Mouse (Mus musculus): Measurements from ENCODE around the gene Pdzd11. TPM values are rescaled to one million over a fixed set of nuclear protein-coding genes. Genes with fewer than 3 reads are reported as not detected.

Gene Pdzd11
- 48.4 and 60.2 TPM in 2 replicates for total RNA-seq (2015)
- 22.0 and 25.0 TPM in 2 replicates for total RNA-seq (2017)

DNA sequence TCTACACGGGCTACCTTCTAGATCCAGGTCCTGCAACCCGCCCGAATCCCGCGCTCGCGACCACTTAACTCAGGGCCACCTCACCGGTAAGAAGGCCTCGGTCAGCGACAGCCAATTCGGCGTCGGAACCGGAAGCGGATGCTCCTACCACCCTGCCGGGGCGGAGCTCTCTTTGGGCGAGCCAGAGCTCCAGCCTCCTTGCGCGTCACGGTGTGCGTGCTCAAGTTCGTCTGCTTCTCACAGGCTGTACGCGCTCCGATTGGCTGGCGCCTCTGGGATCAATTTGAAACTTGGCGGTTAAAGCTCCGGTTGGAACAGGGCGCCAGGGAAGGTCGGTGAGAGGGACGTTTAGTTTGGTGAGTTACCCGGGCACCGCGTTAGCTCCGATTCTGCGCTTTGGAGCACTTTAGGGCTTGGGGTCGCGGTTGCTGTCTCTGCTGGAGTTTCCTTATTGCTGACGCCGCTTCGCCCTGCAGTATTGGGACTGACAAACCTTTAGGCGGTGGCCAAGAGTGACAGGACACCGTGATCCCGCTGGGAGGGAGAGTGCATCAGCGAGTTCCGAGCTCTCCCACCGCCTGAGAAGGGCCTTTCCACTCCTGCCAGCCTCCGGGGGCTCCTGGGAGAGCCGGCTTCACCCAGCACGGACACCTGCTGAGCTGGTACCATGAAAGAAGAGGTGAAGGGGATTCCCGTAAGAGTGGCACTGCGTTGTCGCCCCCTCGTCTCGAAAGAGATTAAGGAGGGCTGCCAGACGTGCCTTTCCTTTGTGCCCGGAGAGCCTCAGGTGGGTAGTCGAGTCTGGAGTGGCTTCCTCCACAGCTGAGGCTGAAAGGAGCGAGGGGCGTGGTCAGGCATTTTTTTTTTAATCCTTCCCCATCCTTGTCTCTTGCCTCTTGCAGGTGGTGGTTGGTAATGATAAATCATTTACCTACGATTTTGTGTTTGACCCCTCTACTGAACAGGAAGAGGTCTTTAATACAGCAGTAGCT, at the start of gene Pdzd11:
TSS of gene Pdzd11 (minus strand) at position 767 of the 992 bp plus-strand sequence.
- ATAC-seq (ENCODE audit: poor library complexity, severe bottlenecking), result peak; percentile 100

- no peak for ATAC-seq (ENCODE audit: poor library complexity, severe bottlenecking)
Observed at GRCm38 (mm10) chrX:100664825-100665224, 38.5 kb upstream of the Pdzd11 start.

DNA sequence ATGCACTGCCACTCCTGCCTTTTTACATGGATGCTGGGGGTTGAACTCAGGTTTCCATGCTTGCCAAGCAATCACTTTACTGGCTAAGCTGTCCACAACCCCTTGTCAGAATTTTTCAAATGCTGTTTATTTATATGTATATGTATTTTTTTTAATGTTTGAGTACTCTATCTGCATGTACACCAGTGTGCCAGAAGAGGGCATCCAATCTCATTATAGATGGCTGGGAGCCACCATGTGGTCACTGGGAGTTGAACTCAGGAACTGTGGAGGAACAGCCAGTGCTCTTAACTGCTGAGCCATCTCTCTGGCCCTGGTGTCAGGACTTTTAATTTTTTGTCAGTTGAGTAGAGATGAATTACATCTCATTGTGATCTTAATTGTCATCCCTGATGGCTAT, 26.5 kb upstream of the Pdzd11 start:
- no peak for ATAC-seq (ENCODE audit: poor library complexity, severe bottlenecking)

DNA sequence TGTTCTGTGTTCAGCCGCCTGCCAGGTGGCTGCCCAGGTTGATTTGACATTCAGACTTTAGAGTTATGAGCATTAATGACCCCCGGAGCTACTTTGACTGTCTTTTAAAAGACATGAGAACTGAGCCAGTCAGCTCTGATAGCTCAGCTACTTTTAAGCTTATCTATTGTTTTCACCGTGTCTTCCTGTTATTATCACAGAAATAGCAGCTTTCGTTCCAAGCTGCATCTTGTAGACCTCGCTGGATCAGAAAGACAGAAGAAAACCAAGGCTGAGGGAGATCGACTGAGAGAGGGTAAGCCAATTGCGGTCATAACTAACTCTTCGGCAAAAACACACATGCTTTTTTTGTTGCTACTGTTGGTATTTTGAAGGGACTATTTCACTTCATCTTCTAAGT, 12.1 kb upstream of the Pdzd11 start:
- ATAC-seq (ENCODE audit: poor library complexity, severe bottlenecking), result no peak

GRCm38 (mm10) chrX:100629076-100629475, 2.7 kb upstream of the Pdzd11 start:
- no peak for ATAC-seq (ENCODE audit: poor library complexity, severe bottlenecking)

DNA sequence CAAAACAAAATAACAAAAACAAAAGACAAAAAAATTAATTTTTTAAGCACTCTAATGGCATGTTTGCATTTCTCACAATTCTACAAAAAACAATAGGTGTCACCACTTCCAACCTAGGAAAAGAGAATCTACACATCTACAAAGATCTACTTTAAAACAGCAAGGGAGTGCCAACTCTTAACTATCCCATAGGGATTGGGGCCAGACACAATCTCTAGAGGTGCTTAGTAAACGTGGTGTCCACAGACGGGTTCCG, 894 bp downstream of the Pdzd11 start, which contains the start of gene Kif4:
TSS of gene Kif4 (plus strand) at position 192 of the 256 bp plus-strand sequence.
- ATAC-seq (ENCODE audit: poor library complexity, severe bottlenecking), result no peak

DNA sequence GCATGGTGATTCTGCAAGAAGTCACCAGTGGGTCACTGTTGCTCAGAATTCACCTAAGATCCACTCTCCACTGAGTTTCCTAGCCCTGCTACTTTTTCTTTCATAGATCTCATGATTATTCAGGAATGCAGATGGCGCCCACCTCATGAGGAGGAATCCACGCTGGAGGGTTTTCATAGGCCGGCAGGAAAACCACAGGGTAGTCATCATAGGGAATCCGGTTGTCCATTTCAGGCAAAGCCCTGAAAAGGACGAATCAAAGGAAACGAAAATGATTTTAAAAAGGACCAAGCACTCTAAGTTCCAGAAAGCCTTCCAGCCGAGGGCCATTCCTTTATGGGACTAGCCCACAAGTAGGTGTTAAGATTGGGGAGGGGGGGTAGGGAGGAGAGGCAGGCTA, 1.2 kb downstream of the Pdzd11 start:
- ATAC-seq (ENCODE audit: poor library complexity, severe bottlenecking), result no peak

DNA sequence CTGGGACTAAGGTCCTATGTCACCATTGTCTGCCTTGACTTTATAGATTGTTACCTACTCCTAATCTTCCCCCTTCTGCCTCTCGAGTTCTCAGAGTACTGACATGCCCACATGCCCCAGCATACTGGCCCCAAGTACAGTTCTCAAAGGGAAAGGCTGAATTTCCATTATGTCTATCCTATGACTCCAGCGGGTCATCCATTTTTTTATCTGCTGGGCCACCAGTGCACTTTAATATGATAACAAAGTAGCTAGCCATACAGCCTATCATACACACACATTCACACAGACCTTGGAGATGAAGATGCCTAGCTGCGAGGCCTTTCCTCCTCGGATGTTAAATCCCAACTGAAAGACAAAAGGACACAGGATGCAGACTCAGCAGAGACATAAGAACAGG, 2.1 kb downstream of the Pdzd11 start:
- no peak for ATAC-seq (ENCODE audit: poor library complexity, severe bottlenecking)

DNA sequence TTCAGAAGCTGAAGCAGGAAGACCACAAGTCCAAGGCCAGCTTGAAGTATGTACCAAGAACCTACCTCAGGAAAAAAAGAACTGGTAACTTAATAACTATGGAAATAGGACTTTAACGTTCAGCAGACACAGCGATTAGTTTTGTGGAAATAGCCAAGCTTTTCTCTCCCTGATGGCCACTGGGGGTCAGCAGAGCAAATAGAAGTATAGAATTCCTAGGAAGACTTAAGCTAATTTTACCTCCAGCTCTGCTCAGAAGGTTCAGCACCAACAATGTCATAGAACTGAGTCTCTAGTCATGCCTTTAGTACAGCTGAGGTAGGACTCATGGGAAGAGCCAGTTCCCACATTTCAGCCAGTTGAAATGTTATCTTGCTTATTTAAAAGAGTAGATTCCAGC, 5.0 kb downstream of the Pdzd11 start:
- no peak for ATAC-seq (ENCODE audit: poor library complexity, severe bottlenecking)

GRCm38 (mm10) chrX:100618488-100618887, 7.9 kb downstream of the Pdzd11 start:
- no peak for ATAC-seq (ENCODE audit: poor library complexity, severe bottlenecking)

DNA sequence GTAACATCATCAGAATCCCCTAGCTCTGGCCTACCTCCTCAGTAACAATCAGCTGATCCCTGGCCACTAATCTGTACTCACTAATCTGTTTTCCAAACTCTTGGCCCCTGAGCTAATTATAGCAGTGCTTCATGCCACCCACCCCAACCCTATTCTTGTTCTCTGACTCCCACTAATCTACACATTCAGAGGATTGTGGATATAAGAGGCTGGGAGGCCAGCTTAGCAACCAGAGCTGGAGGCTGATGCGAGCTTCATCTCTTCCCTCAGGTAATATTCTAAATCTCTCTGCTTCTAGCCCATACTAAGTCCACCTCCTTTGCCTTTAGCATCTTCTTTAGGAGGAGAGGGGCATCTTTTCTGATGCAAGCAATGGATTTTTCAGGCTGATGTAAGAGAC, 21.1 kb downstream of the Pdzd11 start, which contains the start of gene Arr3:
TSS of gene Arr3 (plus strand) at position 184 of the 400 bp plus-strand sequence.
- no peak for ATAC-seq (ENCODE audit: poor library complexity, severe bottlenecking)

DNA sequence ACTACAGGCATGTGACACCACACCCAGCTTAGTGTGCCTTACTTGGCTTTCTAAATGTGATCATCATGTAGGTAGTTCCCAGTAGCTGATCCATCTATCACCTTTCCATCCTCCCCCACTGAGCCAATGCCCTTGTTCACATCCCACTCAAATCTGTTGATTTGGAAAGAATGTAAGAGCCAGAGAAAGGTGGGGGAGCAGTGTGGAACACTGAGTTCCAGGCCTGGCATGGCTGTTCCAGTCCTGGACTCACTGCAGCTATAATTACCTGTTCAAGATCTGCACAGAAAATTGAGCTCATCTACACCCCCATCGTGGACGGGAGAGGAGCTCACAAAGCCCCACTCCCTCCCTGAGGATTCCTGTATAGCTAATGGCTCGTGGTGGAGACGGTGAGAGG, 26.6 kb downstream of the Pdzd11 start:
- ATAC-seq (ENCODE audit: poor library complexity, severe bottlenecking), result no peak

DNA sequence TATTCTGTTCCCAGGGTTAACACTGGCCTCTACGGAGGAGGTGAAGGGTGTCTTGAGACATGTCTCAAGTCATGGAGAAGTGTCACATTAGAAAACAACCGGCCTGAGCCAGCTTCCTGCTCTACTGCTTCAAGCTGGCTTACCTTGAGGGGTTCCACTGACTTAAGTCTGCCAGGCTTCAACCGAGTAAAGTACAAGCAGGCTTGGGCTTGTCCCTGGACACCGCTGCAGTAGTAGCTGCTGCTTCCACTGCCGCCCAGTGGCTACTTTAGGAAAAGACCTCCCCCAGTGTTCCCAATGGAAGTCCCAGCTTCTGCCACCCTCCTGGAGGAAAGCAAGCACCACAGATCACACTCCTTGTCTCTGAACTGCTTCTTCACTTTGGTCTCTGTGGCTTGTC, 28.9 kb downstream of the Pdzd11 start:
- ATAC-seq (ENCODE audit: poor library complexity, severe bottlenecking), result no peak

GRCm38 (mm10) chrX:100594791-100595190, 31.6 kb downstream of the Pdzd11 start, which contains the start of gene P2ry4:
Gene P2ry4, minus strand, starts transcription at chrX:100594869.
- ATAC-seq (ENCODE audit: poor library complexity, severe bottlenecking), result no peak

Other genes starting within 250 kb of the Pdzd11 start
- gene Otud6a, start 197.6 kb downstream of the Pdzd11 start, total RNA-seq (2015), result not detected in 2 replicates
- gene Otud6a, start 197.6 kb downstream of the Pdzd11 start, total RNA-seq (2017), result not detected in 2 replicates
- gene Awat2, start 183.9 kb downstream of the Pdzd11 start, total RNA-seq (2015), result 0.45 TPM in 1 of 2 replicates, not detected in the other
- 0.16 and 0.70 TPM in 2 replicates for gene Awat2, start 183.9 kb downstream of the Pdzd11 start, total RNA-seq (2017)
- gene Igbp1, start 132.3 kb downstream of the Pdzd11 start, total RNA-seq (2015), result 75.3 and 94.6 TPM in 2 replicates
- 89.5 and 99.6 TPM in 2 replicates for gene Igbp1, start 132.3 kb downstream of the Pdzd11 start, total RNA-seq (2017)
- not detected in 2 replicates for gene Dgat2l6, start 101.7 kb downstream of the Pdzd11 start, total RNA-seq (2015)
- not detected in 2 replicates for gene Dgat2l6, start 101.7 kb downstream of the Pdzd11 start, total RNA-seq (2017)
- 0.46 TPM in 1 of 2 replicates, not detected in the other for gene Awat1, start 54.3 kb downstream of the Pdzd11 start, total RNA-seq (2015)
- not detected in 2 replicates for gene Awat1, start 54.3 kb downstream of the Pdzd11 start, total RNA-seq (2017)
- not detected in 2 replicates for gene P2ry4, start 31.7 kb downstream of the Pdzd11 start, total RNA-seq (2015)
- gene P2ry4, start 31.7 kb downstream of the Pdzd11 start, total RNA-seq (2017), result not detected in 2 replicates
- gene Arr3, start 21.1 kb downstream of the Pdzd11 start, total RNA-seq (2015), result not detected in 2 replicates
- gene Arr3, start 21.1 kb downstream of the Pdzd11 start, total RNA-seq (2017), result not detected in 2 replicates
- 32.2 and 40.1 TPM in 2 replicates for gene Kif4, start 831 bp downstream of the Pdzd11 start, total RNA-seq (2015)
- 52.0 and 53.5 TPM in 2 replicates for gene Kif4, start 831 bp downstream of the Pdzd11 start, total RNA-seq (2017)
- 1.2 and 4.7 TPM in 2 replicates for gene Gdpd2, start 103.3 kb upstream of the Pdzd11 start, total RNA-seq (2015)
- 0.73 and 2.7 TPM in 2 replicates for gene Gdpd2, start 103.3 kb upstream of the Pdzd11 start, total RNA-seq (2017)
- gene Dlg3, start 141.2 kb upstream of the Pdzd11 start, total RNA-seq (2015), result 1.0 and 2.5 TPM in 2 replicates
- gene Dlg3, start 141.2 kb upstream of the Pdzd11 start, total RNA-seq (2017), result 1.4 and 2.1 TPM in 2 replicates

Data from megakaryocyte, adult 5-6 weeks (primary cell).